Mouse (Mus musculus) C2C12 (cell line): ENCODE results near the gene Tmem265.

Experiments used
- CEBPB ChIP-seq: IDR thresholded peaks from one replicate; pipeline ENCODE4 v1.6.1; 2011; ENCODE audit warnings: low read depth, mild to moderate bottlenecking, control low read depth, moderate library complexity
- CTCF ChIP-seq: IDR thresholded peaks from one replicate; pipeline ENCODE4 v1.5.1; 2011; ENCODE audit not compliant: control insufficient read depth, insufficient read depth, insufficient read length
- FOSL1 ChIP-seq: IDR thresholded peaks from one replicate; pipeline ENCODE4 v1.8.0; 2011; ENCODE audit warnings: mild to moderate bottlenecking, low read length; ENCODE audit not compliant: poor library complexity, insufficient read depth, severe bottlenecking
- MAX ChIP-seq: IDR thresholded peaks from one replicate; pipeline ENCODE4 v1.6.1; 2011; ENCODE audit warnings: mild to moderate bottlenecking, control low read depth
- MYOD1 ChIP-seq: IDR thresholded peaks from one replicate; pipeline ENCODE4 v1.6.1; 2011; ENCODE audit warnings: low read depth; ENCODE audit not compliant: control insufficient read depth, insufficient read length
- MYOG ChIP-seq: IDR thresholded peaks from one replicate; pipeline ENCODE4 v1.6.1; 2011; ENCODE audit not compliant: control insufficient read depth, insufficient read length; ENCODE audit errors: extremely low read depth
- USF1 ChIP-seq: IDR thresholded peaks from one replicate; pipeline ENCODE4 v1.6.1; 2011; ENCODE audit warnings: low read depth, mild to moderate bottlenecking, control low read depth, moderate library complexity

DNA sequence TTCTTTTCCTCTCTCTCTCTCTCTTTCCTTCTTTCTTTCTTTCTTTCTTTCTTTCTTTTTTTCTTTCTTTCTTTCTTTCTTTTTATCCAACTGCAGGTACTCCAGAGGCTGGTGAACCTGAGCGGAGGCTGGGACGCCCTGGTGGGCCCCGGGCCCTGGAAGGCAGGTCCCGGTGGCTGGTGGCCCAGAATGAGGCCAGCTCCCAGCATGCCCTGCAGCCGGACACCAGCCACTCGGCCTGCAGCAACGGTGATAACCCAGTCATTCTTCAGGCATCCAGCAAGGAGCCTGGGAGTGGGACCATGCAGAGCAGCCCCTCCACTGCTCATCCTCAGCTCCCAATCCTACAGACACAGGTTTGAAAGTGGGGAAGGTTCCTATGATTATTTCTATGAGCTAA is 45.3 kb upstream of the Tmem265 start:
- TF ChIP-seq CTCF, result no peak
- no peak for TF ChIP-seq MAX
- TF ChIP-seq FOSL1, result no peak
- no peak for TF ChIP-seq USF1
- no peak for TF ChIP-seq CEBPB
- no peak for TF ChIP-seq MYOD1
- TF ChIP-seq MYOG, result no peak
